In the genomic region with DNA sequence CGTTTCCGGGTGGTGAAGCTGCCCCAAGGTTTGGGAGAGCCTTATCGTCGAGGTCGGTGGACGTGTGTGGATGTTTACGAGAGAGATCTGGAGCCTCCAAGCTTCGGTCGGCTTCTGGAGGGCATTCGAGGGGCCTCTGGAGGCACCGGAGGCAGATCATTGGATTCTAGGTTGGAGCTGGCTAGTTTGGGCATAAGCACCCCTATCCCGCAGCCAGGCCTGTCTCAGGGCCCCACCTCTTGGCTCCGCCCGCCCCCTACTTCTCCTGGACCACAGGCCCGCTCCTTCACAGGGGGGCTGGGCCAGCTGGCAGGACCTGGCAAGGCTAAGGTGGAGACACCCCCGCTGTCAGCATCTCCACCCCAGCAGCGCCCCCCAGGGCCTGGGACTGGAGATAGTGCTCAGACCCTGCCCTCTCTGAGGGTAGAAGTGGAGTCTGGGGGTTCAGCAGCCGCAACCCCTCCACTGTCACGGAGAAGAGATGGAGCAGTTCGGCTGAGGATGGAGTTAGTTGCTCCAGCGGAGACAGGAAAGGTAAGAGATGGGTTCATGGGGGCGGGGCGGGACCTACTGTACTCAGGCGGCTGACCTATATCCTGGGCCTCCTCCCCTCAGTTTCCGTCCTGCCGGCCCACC, we compare ENCODE assay signal across 7 mouse cellular contexts. TPM values are rescaled to one million over a fixed set of nuclear protein-coding genes. Genes with fewer than 3 reads are reported as not detected.
DNase-seq lines count a peak whose midpoint lies in the region; ATAC-seq and TF ChIP-seq lines count a peak whose summit lies in the region.

No protein-coding gene starts in this region.

- 0 out of 2 replicates have a peak, but pooled peaks have one; percentile 15 for TF ChIP-seq CTCF in bone marrow, adult 2 months (IDR thresholded peaks at IDR 0.05; ENCODE audit: control insufficient read depth, insufficient read depth, low read length)

- H3K36me3 ChIP-seq in ES-E14 (ENCODE audit: control insufficient read depth, insufficient read depth, low read length, poor library complexity, severe bottlenecking), result peaks cover 5% of the 10 kb centered on the region; the same call in 1 of the 2 replicates
- H3K36me3 ChIP-seq in erythroblast, embryonic 14.5 days (ENCODE audit: control insufficient read depth), result peaks cover 47% of the 10 kb centered on the region
- peaks cover 19% of the 10 kb centered on the region for H3K36me3 ChIP-seq in hindbrain, embryonic 12.5 days
- peaks cover 31% of the 10 kb centered on the region for H3K36me3 ChIP-seq in liver, embryonic 12.5 days

- H3K27me3 ChIP-seq in erythroblast, embryonic 14.5 days (ENCODE audit: control insufficient read depth), result no peaks in the 10 kb centered on the region
- H3K27me3 ChIP-seq in hindbrain, embryonic 12.5 days, result no peaks in the 10 kb centered on the region
- H3K27me3 ChIP-seq in liver, embryonic 12.5 days (replicated peaks), result no peaks in the 10 kb centered on the region

- no peaks in the 10 kb centered on the region for H3K9me3 ChIP-seq in ES-E14 (ENCODE audit: control insufficient read depth, insufficient read depth, low read depth, low read length)
- no peaks in the 10 kb centered on the region for H3K9me3 ChIP-seq in erythroblast, embryonic 14.5 days (ENCODE audit: control insufficient read depth, low read length)
- no peaks in the 10 kb centered on the region for H3K9me3 ChIP-seq in hindbrain, embryonic 12.5 days (replicated peaks)
- no peaks in the 10 kb centered on the region for H3K9me3 ChIP-seq in liver, embryonic 12.5 days (replicated peaks)

- H3K9ac ChIP-seq in ES-E14 (ENCODE audit: insufficient read depth, low read depth, low read length, poor library complexity, severe bottlenecking), result peak overlapping the region; percentile 66
- peak overlapping the region; percentile 87 for H3K9ac ChIP-seq in hindbrain, embryonic 12.5 days
- peak overlapping the region; percentile 96 for H3K9ac ChIP-seq in liver, embryonic 12.5 days

- no peak overlapping the region; the same call in 1 of the 2 replicates for H3K27ac ChIP-seq in ES-E14 (ENCODE audit: insufficient read depth, low read depth, low read length, poor library complexity, severe bottlenecking)
- H3K27ac ChIP-seq in bone marrow, adult 2 months (ENCODE audit: control insufficient read depth, insufficient read depth, low read depth, low read length, poor library complexity), result peak overlapping the region; percentile 99
- H3K27ac ChIP-seq in hindbrain, embryonic 12.5 days, result peak overlapping the region; percentile 96
- H3K27ac ChIP-seq in liver, embryonic 12.5 days, result peak overlapping the region; percentile 99

- WGBS in bone marrow, adult 2 months, result 1% methylated on average over 26 of the region's 26 CpGs
- 6% methylated on average over 26 of the region's 26 CpGs for WGBS in hindbrain, embryonic 12.5 days
- WGBS in liver, embryonic 12.5 days (ENCODE audit: insufficient replicate concordance), result under 1% methylated on average over 26 of the region's 26 CpGs

- peak overlapping the region; percentile 72 to 89 for H3K4me3 ChIP-seq in ES-E14 (ENCODE audit: insufficient read depth in 1 of 2, low read depth in 1 of 2, low read length in 2 of 2, poor library complexity in 1 of 2, severe bottlenecking in 1 of 2)
- peak overlapping the region; percentile 94 for H3K4me3 ChIP-seq in bone marrow, adult 2 months (replicated peaks; ENCODE audit: control insufficient read depth, low read depth, low read length)
- H3K4me3 ChIP-seq in erythroblast, embryonic 14.5 days (replicated peaks), result peak overlapping the region; percentile 84
- H3K4me3 ChIP-seq in hindbrain, embryonic 12.5 days, result peak overlapping the region; percentile 69
- peak overlapping the region; percentile 83 for H3K4me3 ChIP-seq in liver, embryonic 12.5 days

- peak; percentile 30; the same call in 1 of the 2 replicates for TF ChIP-seq POLR2A in bone marrow, adult 2 months (IDR thresholded peaks at IDR 0.05; ENCODE audit: borderline replicate concordance, control insufficient read depth, low read depth, low read length)

- no peak for DNase-seq in ES-E14 (ENCODE audit: low read depth, low spot score)
- peak; percentile 66 for DNase-seq in naive thymus-derived CD4-positive, alpha-beta T cell, adult 2 months (ENCODE audit: low read depth)
- peak; percentile 53 for DNase-seq in urinary bladder, postnatal 14 days (ENCODE audit: low spot score)

- 0 out of 2 replicates have a peak, but pooled peaks have one; percentile 4 for ATAC-seq in hindbrain, embryonic 12.5 days (ENCODE audit: low FRiP score)
- ATAC-seq in liver, embryonic 12.5 days, result peak; percentile 51

- peak overlapping the region; percentile 97 for H3K4me2 ChIP-seq in hindbrain, embryonic 12.5 days (replicated peaks)
- H3K4me2 ChIP-seq in liver, embryonic 12.5 days, result peak overlapping the region; percentile 93

- in situ Hi-C loops in ES-E14 (cut with MboI; ENCODE audit: low sequenced_read_pairs in 2 of 2, unreplicated experiment in 2 of 2), result no loop called here

- peaks cover 4 to 33% of the 10 kb centered on the region in 2 experiments; a peak in 3 of 4 replicates for H3K4me1 ChIP-seq in ES-E14 (ENCODE audit: control insufficient read depth in 2 of 2, insufficient read depth in 2 of 2, low read length in 2 of 2, poor library complexity in 1 of 2)
- peaks cover 2% of the 10 kb centered on the region; the same call in 1 of the 2 replicates for H3K4me1 ChIP-seq in bone marrow, adult 2 months (ENCODE audit: control insufficient read depth, insufficient read depth, low read length)
- peaks cover 72% of the 10 kb centered on the region for H3K4me1 ChIP-seq in erythroblast, embryonic 14.5 days (ENCODE audit: control insufficient read depth)
- H3K4me1 ChIP-seq in hindbrain, embryonic 12.5 days, result peaks cover 33% of the 10 kb centered on the region
- peaks cover 65% of the 10 kb centered on the region for H3K4me1 ChIP-seq in liver, embryonic 12.5 days

TF ChIP-seq in ES-E14, 5 proteins besides CTCF, POLR2A, EP300 and RAD21:
- TF ChIP-seq MAFK (IDR thresholded peaks at IDR 0.05; ENCODE audit: insufficient read depth, low read depth, low read length), result no peak
- TF ChIP-seq CHD2 (IDR thresholded peaks at IDR 0.05; ENCODE audit: low read depth, low read length), result no peak
- TF ChIP-seq ZC3H11A (IDR thresholded peaks at IDR 0.05; ENCODE audit: borderline replicate concordance, low read depth, low read length), result no peak
- no peak for TF ChIP-seq HCFC1 (IDR thresholded peaks at IDR 0.05; ENCODE audit: borderline replicate concordance, insufficient read depth, low read length)
- TF ChIP-seq ZNF384 (IDR thresholded peaks at IDR 0.05; ENCODE audit: low read depth, low read length), result no peak

RNA-seq across cellular contexts. Expression of gene Tsc22d4, which starts 1.9 kb away (rescaled TPM):
- 15.9 and 21.6 TPM in 2 replicates for total RNA-seq in ES-E14 (2012; rRNA removed)
- 143 and 144 TPM in 2 replicates for polyA plus RNA-seq in bone marrow, adult 2 months (2011; ENCODE audit: insufficient read depth, insufficient read length, low replicate concordance, missing spikeins)
- polyA plus RNA-seq in erythroblast, embryonic 14.5 days (2012), result 53.9 and 58.8 TPM in 2 replicates
- 81.8 and 82.9 TPM in 2 replicates for polyA plus RNA-seq in hindbrain, embryonic 12.5 days (2016; fragmentation: Nextera tagmentation; extraction: Ambion mirVana)
- 96.0 and 99.2 TPM in 2 replicates for polyA plus RNA-seq in liver, embryonic 12.5 days (2016; fragmentation: Nextera tagmentation; extraction: Ambion mirVana)

RNA-seq across cellular contexts. Expression of gene Nyap1, which starts 6.0 kb away (rescaled TPM):
- 5.9 and 7.4 TPM in 2 replicates for total RNA-seq in ES-E14 (2012; rRNA removed)
- 1.2 and 1.9 TPM in 2 replicates for polyA plus RNA-seq in bone marrow, adult 2 months (2011; ENCODE audit: insufficient read depth, insufficient read length, low replicate concordance, missing spikeins)
- polyA plus RNA-seq in erythroblast, embryonic 14.5 days (2012), result 0.97 and 1.2 TPM in 2 replicates
- polyA plus RNA-seq in hindbrain, embryonic 12.5 days (2016; fragmentation: Nextera tagmentation; extraction: Ambion mirVana), result 20.9 and 22.2 TPM in 2 replicates
- 0.33 and 0.38 TPM in 2 replicates for polyA plus RNA-seq in liver, embryonic 12.5 days (2016; fragmentation: Nextera tagmentation; extraction: Ambion mirVana)

RNA-seq across cellular contexts. Expression of gene Ppp1r35, which starts 31.2 kb away (rescaled TPM):
- 27.6 and 34.5 TPM in 2 replicates for total RNA-seq in ES-E14 (2012; rRNA removed)
- 52.6 and 130 TPM in 2 replicates for polyA plus RNA-seq in bone marrow, adult 2 months (2011; ENCODE audit: insufficient read depth, insufficient read length, low replicate concordance, missing spikeins)
- polyA plus RNA-seq in erythroblast, embryonic 14.5 days (2012), result 16.1 TPM in 2 replicates
- 55.1 and 59.7 TPM in 2 replicates for polyA plus RNA-seq in hindbrain, embryonic 12.5 days (2016; fragmentation: Nextera tagmentation; extraction: Ambion mirVana)
- 38.6 and 39.2 TPM in 2 replicates for polyA plus RNA-seq in liver, embryonic 12.5 days (2016; fragmentation: Nextera tagmentation; extraction: Ambion mirVana)

RNA-seq across cellular contexts. Expression of gene Mepce, which starts 40.0 kb away (rescaled TPM):
- 42.3 and 43.0 TPM in 2 replicates for total RNA-seq in ES-E14 (2012; rRNA removed)
- 25.6 and 45.6 TPM in 2 replicates for polyA plus RNA-seq in bone marrow, adult 2 months (2011; ENCODE audit: insufficient read depth, insufficient read length, low replicate concordance, missing spikeins)
- polyA plus RNA-seq in erythroblast, embryonic 14.5 days (2012), result 17.1 and 18.2 TPM in 2 replicates
- polyA plus RNA-seq in hindbrain, embryonic 12.5 days (2016; fragmentation: Nextera tagmentation; extraction: Ambion mirVana), result 11.0 and 14.8 TPM in 2 replicates
- 9.0 and 9.2 TPM in 2 replicates for polyA plus RNA-seq in liver, embryonic 12.5 days (2016; fragmentation: Nextera tagmentation; extraction: Ambion mirVana)

RNA-seq across cellular contexts. Expression of gene Zcwpw1, which starts 40.2 kb away (rescaled TPM):
- total RNA-seq in ES-E14 (2012; rRNA removed), result 24.5 and 33.0 TPM in 2 replicates
- polyA plus RNA-seq in bone marrow, adult 2 months (2011; ENCODE audit: insufficient read depth, insufficient read length, low replicate concordance, missing spikeins), result 9.5 and 18.7 TPM in 2 replicates
- 0.04 and 0.05 TPM in 2 replicates for polyA plus RNA-seq in erythroblast, embryonic 14.5 days (2012)
- polyA plus RNA-seq in hindbrain, embryonic 12.5 days (2016; fragmentation: Nextera tagmentation; extraction: Ambion mirVana), result 19.5 and 20.1 TPM in 2 replicates
- 6.9 and 7.5 TPM in 2 replicates for polyA plus RNA-seq in liver, embryonic 12.5 days (2016; fragmentation: Nextera tagmentation; extraction: Ambion mirVana)
